Mouse (Mus musculus) layer of hippocampus, adult 2 months (tissue): ENCODE data around the gene Zfp322a. TPM values are rescaled to one million over a fixed set of nuclear protein-coding genes. Genes with fewer than 3 reads are reported as not detected.
A peak's percentile ranks its signal among the peaks of the same experiment; 100 is the strongest.

Experiments
- DNase-seq, 2 experiments: peaks; one replicate each; pipeline ENCODE4 v3.0.0; 2022; ENCODE audit warnings: low spot score in 2 of 2
- H3K27ac ChIP-seq: fragments of 200-600 bp; 2 replicates; pipeline ENCODE4 v1.8.1; 2022
- H3K4me3 ChIP-seq: fragments of 200-600 bp; 2 replicates; pipeline ENCODE4 v1.8.1; 2022; ENCODE audit warnings: mild to moderate bottlenecking
- CTCF ChIP-seq: fragments of 200-600 bp; conservative IDR thresholded peaks from 2 replicates; pipeline ENCODE4 v1.8.1; 2022; ENCODE audit warnings: antibody characterized with exemption, mild to moderate bottlenecking, moderate library complexity
- total RNA-seq, 2 experiments: library from RNA; stranded (reverse); gene quantifications; 2 replicates each; pipeline ENCODE4 v1.2.3; 2021

Zfp322a gene
- total RNA-seq, 2 experiments from 2014 or later, result 28.7 to 33.6 TPM

DNA sequence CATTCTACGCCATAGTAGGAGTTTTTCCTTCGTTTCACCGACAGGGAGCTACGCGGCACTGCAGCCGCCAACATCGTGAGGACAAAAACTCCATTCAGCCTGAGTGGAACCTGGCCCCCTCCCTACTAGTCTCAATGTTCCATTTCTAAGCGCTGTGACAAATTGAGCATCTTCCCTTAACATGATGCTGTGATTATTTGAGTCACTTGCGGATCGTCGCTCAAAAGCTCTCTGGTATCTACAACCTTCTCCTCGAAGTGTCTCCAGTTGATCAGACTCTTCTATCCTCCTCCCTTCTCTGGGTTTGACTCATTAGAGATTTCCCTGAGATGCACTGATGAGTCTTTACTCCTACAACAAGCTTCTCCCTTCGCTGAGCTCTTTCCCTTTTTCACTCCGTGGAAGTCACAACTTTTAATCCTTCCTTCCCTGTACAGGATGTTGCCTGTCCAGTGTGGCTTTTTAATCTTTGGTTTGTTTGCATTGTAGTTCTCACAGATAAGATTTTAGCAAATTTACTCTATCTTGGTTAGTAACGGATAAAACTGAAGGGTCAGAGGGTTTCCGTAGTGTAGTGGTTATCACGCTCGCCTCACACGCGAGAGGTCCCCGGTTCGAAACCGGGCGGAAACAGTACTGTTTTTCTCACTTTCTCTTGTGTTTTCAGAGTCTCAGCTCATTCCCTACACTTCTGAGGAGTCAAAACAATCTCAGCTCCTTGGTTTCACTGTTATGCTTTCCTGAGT, 61.8 kb downstream of the Zfp322a start:
- DNase-seq, result no peak
- H3K27ac ChIP-seq, result no peak overlapping the region
- peak; percentile 15; the same call in 1 of the 2 replicates for TF ChIP-seq CTCF
- peak overlapping the region; percentile 26; the same call in 1 of the 2 replicates for H3K4me3 ChIP-seq

DNA sequence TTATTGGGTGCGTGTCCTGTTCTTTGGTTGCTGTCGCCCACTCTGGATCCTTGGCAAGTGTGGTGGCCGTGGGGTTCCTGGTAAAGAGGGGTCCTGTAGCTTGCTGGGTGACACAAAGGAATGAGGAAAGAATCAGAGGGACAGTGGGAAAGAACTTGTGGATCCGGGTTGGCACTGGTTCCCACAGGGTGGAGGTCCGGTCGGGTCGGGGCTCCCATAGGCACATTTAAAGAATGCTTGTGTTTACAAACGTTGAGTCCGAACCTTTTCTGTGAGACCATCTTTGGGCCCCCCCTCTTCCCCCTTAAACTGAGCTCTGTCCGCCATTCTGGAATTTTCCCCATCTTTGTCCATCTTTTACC, 62.3 kb downstream of the Zfp322a start:
- peak overlapping the region; percentile 26; the same call in 1 of the 2 replicates for H3K4me3 ChIP-seq
- no peak for TF ChIP-seq CTCF
- no peak overlapping the region for H3K27ac ChIP-seq
- no peak for DNase-seq

Other genes with a start within 250 kb of the Zfp322a start
- gene Vmn1r218, start 236.1 kb downstream of the Zfp322a start, total RNA-seq, result not detected
- gene Vmn1r219, start 209.9 kb downstream of the Zfp322a start, total RNA-seq, result not detected
- gene Vmn1r220, start 181.2 kb downstream of the Zfp322a start, total RNA-seq, result not detected
- gene Vmn1r221, start 155.1 kb downstream of the Zfp322a start, total RNA-seq, result not detected
- gene Vmn1r222, start 133.3 kb downstream of the Zfp322a start, total RNA-seq, result not detected
- not detected for gene Vmn1r223, start 122.1 kb downstream of the Zfp322a start, total RNA-seq
- gene Abt1, start 54.7 kb upstream of the Zfp322a start, total RNA-seq, result 1 to 10 TPM; 7.8 to 9.7 TPM
- gene Btn1a1, start 96.7 kb upstream of the Zfp322a start, total RNA-seq, result not detected
- under 1 TPM; 0.49 to 0.52 TPM for gene Btn2a2, start 119.6 kb upstream of the Zfp322a start, total RNA-seq
- 100 to 1,000 TPM; 333 to 344 TPM for gene Hist1h4h, start 161.8 kb upstream of the Zfp322a start, total RNA-seq
- 10 to 100 TPM in 1 of 2 experiments, 1 to 10 TPM in 1; 6.9 to 12.2 TPM for gene Hist1h2af, start 164.7 kb upstream of the Zfp322a start, total RNA-seq
- 1 to 10 TPM; 3.6 to 5.5 TPM for gene Hist1h3g, start 166.2 kb upstream of the Zfp322a start, total RNA-seq
- 1 to 10 TPM in 1 of 2 experiments, under 1 TPM in 1; 0.39 to 1.2 TPM for gene Hist1h2bh, start 174.2 kb upstream of the Zfp322a start, total RNA-seq
- gene Hist1h3f, start 174.8 kb upstream of the Zfp322a start, total RNA-seq, result 10 to 100 TPM; 17.7 to 18.3 TPM
- 100 to 1,000 TPM; 150 to 167 TPM for gene Hist1h4f, start 182.4 kb upstream of the Zfp322a start, total RNA-seq
- gene Hist1h1d, start 184.1 kb upstream of the Zfp322a start, total RNA-seq, result 1 to 10 TPM; 4.6 to 5.5 TPM
- gene Hist1h3e, start 193.2 kb upstream of the Zfp322a start, total RNA-seq, result 10 to 100 TPM; 45.3 to 54.6 TPM
- gene Hist1h2ae, start 202.0 kb upstream of the Zfp322a start, total RNA-seq, result 1 to 10 TPM; 6.6 to 7.7 TPM
- 10 to 100 TPM; 74.0 to 78.9 TPM for gene Hist1h2bg, start 202.2 kb upstream of the Zfp322a start, total RNA-seq
- gene Hist1h2bf, start 205.0 kb upstream of the Zfp322a start, total RNA-seq, result 10 to 100 TPM; 22.8 to 29.6 TPM
- 10 to 100 TPM in 1 of 2 experiments, 1 to 10 TPM in 1; 5.0 to 13.0 TPM for gene Hist1h2ad, start 205.2 kb upstream of the Zfp322a start, total RNA-seq
- 10 to 100 TPM; 12.1 to 13.0 TPM for gene Hist1h3d, start 206.6 kb upstream of the Zfp322a start, total RNA-seq
- gene Hist1h4d, start 212.4 kb upstream of the Zfp322a start, total RNA-seq, result 100 to 1,000 TPM; 140 to 146 TPM